Mouse (Mus musculus) lung, postnatal 14 days (tissue): ENCODE results near the gene Kit.

Experiments
- DNase-seq: peaks from one replicate; pipeline ENCODE4 v3.0.0; 2021

The Kit gene

DNA sequence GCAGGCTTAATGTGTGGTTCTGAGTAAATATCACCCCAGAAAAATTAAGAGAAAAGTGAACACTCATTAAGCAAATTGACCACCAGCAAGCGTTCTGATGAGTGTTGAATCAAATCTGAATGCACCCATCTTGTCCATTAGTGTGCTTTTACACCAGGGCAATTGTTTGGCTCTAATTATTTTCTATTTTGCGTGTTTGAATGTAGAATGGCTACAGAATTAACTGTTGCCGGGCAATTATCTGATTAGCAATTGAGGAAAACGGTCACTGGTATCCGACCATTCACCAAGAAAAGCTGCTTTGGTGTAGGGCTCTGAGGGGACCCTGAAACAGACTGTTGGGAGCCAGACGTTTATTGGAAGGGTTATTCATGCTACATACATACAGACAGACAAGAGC is 16.2 kb downstream of the Kit start:
- no peak for DNase-seq

DNA sequence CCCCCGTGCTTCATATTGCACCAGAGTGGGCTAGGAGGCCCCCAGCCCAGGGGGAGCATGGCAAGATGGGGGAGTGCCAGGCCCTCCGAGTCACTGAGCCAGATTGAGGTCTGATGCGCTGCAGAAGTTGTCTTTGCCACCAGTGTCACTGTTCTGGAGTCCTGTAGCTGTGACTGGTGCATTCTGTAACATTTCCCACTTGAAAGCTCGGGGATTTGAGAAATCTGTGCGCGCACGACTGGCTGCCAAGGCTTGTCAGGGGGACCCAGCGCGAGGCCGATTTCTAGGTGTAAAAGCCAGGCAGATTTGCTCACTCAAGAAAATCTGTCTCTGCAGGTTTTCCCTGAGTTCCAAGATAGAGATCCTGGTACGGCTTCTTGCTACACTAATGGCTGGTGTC is 16.9 kb downstream of the Kit start:
- no peak for DNase-seq

DNA sequence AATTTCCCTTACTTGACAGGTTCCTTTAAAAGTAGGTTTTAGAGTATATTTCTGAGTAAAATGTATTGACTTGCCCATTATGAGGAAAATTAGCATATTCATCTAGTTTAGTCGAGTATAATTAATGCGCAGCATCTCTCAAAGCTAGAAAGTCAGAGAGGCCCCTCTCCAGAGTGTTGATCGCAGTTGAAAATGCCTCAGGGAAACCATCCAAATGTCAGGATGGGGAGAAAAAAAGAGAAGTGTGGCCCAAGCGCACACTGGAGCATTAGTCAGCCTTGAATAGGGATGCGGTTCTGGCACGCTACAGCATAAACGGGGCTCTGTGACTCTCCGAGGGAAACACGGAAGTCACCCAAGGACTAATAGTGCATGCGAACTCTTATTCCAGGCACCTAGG is 20.6 kb downstream of the Kit start:
- no peak for DNase-seq

DNA sequence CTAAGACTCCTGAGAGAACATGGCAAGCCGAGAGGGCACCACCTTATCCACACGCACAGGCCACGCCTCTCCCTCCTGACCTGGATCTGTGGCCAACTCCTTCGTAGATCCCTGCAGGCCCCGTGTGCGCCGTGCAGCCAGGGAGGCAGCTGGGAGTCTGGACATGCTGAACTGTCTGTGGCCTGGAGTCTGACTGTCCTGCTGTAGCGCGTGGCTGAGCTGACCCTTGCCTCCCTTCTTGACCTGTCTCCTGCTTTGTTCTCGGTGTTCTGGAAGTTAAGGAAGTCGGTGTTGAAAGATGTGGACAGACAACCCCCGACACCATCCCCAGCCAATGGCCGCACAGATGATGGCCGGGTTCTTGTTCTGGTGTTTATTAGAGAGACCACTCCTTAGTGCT is 21.5 kb downstream of the Kit start:
- peak; percentile 13 for DNase-seq

DNA sequence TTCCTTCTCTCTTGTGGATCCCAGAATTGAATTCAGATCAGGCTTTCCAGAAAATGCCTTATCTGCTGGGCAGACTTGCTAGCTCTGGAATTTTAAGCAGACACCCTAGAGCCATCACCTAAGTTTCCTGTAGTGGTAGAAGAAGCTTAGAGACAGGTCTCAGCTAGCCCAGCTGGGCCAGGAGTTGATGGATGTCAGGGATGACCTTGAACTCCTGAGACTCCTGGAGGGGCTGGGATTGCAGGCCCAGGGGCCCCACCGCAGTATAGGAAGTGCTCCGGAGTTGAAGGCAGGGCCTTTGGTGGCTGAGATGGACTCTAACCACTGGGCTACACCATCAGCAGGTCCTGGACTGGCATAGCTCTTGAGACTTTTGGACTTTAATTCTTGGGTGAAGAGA is 22.6 kb downstream of the Kit start:
- no peak for DNase-seq

DNA sequence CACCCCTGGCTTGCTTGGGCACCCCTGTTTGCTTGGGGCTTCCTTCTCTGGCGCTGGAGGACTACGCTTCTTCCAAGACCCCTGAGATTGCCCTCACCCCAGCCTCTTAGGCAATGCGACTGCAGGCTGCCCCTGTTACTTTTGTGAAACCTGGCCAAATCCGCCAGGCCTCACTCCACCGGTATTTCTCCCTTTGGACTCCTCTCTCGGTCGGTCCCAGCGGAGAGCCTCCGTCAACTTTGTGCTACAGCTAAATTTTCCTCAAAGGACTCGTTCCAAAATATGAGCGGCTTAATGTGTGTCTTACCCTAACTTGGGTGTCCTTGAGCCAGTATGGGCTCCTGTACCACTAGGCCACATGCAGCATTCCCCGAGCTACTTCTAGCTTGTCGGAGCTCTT is 23.8 kb downstream of the Kit start:
- DNase-seq, result no peak

DNA sequence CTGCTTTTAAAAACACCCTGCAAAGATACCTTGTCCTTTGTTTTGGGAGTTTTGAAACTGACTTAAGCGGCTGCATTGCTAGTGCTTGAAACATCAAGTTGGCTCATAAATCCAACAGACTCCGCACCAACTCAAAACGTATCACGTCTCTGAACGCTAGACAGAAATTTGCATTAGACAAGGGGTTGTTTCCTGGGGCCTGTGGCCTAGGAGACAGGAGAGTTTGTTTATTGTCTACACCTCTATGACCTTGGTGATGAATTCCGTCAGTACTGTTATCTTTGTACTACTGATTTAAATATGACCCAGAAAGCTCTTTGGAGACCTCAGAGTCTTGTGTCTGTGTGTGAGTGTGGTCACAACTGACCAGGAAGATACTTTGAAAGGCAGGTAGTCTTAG is 25.3 kb downstream of the Kit start:
- DNase-seq, result no peak

DNA sequence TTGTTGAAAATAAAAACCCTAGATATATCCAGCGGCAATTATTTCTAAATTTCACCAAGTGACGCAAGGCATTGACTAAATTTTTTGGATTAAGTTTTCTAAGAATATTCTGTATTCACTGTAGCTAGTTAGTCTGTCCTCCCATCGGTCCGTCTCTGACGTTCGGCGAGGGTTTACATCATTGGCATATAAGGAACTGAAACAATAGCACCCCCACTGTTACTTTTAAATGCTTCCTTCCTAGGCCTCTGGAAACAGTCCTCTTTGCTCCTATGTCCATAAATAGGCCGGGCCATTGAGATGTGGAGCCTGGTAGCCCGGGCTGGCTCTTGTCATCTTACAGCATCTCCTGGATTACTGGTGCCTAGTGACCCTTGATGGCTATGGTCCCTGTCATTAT is 29.5 kb downstream of the Kit start:
- no peak for DNase-seq

DNA sequence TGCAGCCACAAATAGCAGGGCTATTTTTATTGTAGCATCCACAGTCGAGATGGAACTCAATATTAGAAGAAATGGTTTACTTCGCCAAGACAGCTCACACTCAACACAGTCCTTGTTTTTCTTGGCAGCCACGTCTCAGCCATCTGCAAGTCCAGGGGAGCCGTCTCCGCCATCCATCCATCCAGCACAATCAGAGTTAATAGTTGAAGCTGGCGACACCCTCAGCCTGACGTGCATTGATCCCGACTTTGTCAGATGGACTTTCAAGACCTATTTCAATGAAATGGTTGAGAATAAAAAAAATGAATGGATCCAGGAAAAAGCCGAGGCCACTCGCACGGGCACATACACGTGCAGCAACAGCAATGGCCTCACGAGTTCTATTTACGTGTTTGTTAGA is 32.2 kb downstream of the Kit start:
- no peak for DNase-seq

DNA sequence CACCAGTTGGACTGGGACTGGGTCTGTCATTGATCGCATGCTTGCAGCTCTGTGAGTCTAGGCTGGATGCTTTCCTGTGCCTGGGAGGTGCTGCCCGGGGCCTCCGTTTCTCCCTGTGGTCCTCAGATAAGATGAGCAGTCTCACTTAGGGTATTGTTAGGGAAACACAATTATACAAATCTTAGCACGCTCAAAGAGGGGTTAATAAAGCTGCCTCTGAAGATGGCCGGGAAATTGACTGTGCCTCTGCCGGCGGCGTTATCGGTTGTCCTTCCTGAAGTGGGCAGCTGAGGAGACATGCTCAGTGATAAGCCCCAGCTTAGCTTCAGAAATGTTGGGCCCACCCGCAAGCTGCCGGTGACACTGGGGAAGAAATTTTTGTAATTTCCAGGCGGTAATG is 33.3 kb downstream of the Kit start:
- DNase-seq, result no peak

DNA sequence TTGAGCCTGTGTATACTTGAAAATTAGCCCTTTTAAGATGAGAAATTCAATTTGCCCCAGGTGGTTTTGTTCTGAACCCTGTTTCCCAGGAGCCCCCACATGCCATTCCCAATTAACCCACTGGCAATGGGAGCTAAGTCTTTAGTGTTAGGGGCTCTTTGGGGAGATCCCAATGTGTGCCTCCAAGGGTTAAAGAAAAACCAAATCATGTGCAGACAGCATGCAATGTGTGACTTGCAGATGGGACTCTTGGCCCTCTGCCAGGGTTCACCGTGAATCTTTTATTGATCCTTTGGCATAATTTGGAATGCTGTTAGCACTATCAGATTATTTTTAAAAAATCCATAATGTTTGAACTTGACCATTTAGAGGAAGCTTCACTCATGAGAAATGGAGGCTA is 37.7 kb downstream of the Kit start:
- no peak for DNase-seq

DNA sequence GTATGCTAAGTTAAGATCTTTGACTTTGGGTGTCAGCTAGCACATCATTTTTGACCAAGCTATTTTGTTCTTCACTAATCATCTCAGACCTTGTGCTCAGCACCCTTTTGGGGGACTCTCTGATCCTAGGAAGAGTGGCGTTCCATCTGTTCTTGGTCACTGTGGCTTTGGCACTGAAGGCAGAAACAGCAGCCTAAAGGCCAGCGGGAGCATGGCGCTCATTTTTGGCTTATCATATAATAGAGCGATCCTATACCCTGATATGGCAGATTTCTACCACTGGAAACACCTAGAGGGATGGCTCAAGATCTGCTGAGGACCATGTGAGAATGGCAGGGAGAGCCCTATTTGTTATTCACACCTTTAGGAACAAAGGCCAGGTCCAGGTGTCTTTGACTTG is 38.2 kb downstream of the Kit start:
- no peak for DNase-seq

DNA sequence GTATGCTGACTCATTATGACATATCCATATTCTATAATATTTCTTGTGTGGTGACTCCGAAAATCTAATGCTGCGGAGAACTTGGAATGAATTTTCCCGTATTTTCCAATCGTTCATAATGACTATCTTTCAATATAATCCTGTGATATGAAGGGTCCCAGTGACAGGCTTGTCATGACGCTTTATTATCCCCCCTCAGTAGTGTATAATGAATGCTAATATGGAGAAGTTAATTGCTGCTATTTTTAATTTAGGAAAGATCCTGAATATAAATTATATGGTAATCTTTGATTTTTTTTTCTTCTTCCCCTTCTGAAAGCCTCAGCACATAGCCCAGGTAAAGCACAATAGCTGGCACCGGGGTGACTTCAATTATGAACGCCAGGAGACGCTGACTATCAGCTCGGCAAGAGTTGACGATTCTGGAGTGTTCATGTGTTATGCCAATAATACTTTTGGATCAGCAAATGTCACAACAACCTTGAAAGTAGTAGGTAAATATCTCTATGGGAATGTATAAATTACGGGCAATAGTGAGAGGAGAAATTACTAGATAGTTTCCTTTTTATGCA is 40.4 kb downstream of the Kit start:
- DNase-seq, result no peak

DNA sequence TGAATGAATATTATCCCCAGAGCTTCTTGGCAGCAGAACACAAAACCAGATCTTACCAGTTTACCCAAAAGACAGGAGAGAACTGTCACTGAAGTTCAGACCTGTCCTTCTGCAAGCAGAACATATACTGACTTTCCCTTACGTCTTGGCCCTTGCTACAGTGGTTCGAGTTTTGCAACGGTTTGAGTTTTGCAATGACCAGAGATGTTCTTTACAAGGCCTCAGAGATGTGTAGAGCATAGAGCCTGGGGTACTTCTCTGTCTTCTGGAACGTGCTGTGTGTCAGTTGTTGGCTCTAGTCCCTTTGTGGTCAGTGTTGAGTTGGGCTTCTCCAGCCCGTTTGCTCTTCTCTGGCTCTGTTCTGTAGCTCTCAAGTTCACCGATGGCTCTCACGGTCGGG is 40.9 kb downstream of the Kit start:
- DNase-seq, result no peak

DNA sequence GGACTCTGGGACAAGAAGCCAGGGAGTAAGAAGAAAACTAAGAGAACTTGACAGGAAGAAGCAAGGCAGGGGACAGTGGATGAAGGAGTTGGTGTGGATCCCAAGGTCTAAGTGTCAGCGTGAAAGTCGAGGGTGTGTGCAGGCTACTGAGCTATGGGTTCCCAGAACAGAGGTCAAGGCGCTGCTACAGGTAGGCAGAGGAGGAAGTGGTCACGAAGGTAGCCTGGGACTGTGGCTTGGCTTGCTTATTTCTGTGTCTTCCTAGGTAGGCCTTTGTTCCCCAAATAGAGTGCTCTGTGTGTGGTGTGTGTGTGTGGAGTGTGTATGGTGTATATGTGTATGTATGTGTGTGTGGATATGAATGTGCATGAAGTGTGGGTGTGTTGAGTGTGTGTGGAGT is 47.7 kb downstream of the Kit start:
- no peak for DNase-seq

DNA sequence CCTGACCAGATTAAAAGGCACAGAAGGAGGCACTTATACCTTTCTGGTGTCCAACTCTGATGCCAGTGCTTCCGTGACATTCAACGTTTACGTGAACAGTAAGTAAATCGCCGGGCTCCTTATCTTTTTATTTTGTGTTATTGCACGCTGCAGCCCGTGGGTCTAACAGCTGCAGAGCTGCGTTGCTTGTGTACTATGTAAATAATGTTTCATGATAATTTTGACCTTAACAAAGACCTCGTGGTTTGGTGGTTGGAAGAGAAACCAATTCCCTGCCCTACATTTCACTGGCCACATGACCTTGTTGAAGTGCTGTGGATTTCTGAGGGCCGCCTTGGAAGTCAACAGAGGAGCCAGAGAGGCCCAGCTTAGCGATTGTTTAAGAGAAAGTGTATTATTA is 48.3 kb downstream of the Kit start:
- DNase-seq, result no peak

DNA sequence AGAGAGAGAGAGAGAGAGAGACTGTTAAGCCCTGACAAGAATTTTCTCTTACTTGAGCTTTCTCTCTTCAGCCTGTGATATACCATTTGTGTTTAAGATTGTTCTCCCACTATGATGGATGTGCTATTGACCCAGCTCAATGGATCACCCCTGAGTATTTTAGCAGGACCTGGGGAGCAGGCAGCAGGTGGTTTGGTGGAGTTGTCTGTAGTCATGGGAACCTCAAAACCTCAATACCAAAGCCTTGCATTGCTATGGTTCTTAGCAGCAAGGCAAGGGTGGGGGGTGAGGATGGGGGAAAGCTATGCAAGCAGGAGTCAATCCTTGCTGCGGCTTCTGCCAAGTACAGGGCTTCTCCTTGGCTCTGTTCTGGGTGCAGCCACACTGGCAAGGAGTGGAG is 48.8 kb downstream of the Kit start:
- no peak for DNase-seq

DNA sequence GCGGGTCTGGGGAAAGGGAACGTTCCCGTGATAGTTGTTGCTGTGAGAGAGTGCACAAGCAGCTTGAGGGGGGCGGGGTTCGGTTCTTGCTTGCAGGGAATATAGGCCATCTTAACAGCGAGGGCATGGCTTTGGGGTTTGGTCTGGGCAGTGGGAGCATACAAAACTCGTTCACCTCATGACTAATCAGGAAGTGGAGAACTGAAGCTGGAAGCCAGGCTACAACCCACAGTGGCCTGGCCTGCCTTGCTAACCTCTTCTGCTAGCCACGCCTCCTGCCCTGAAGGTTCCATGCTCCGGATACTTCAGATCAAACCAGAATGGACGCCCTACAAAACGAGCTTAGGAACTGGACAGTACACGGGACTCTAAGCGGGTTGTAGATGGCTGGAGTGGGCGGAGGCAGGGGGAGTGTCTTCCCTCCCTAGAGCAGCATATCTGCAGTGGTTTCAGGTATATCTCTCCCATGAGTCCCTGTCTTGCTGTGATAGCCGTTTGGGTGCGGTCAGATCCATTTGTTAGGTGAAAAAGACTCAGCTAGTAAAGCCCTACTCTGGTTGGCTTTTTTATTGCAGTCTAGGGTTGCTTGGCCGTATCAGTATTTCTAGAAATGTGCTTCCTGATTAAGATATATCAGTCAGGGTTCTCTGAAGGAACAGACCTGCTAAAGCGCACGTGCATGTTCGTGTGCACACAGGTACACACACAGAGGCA is 49.4 kb downstream of the Kit start:
- DNase-seq, result no peak

DNA sequence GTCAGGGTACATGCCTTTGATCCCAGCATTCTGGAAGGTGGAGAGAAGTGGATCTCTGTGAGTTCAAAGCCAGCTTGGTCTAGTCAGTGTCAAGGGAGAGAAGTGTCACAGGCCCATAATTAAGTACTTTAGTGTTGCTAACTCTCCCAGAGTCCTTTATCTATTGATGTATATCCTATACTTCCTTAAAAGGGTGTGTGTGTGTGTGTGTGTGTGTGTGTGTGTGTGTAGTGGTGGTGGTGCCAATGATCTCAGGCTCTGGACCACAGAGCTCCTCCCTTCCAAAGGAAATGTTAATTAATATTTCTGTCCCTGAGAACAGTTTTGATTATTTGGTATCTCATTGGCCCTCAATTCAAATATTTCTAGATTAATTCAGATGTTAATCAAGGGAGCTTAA is 50.3 kb downstream of the Kit start:
- DNase-seq, result no peak

DNA sequence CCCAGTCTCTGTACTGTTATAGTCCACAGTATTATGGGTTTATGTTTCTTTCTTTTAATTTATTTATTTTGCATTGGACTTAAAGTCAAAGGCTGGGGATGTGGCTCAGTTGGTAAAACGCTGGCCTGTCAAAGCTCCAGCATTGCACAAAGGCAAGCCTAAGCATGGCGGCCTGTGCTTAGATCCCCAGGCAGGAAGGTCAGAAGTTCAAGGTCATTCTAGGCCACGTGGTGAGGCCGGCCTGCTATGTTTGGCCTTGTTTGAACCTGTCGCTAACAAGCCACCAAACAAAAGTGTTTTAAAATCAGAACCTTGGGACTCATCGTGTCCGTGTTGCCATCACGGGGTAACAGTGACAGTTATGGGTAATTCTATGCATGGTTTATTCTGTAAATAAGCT is 51.6 kb downstream of the Kit start:
- DNase-seq, result no peak

DNA sequence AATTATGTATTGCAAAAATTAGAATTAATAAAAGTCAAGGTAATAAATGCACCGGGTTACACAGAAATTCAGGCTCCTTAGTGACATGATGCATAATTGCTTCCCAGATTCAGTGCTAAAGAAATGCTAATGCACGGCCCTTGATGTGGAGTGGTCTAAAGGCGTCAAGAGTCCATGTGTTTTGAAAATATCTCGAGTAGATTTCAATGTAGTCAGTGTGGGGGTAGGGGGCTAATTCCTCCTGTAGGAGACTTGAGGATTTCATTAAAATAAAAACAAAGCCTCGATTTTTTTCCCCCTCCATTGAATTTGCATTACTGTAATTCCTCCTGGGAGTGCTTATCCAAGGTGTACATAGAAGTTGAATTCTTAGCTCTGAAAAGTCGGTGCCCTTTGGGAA is 52.0 kb downstream of the Kit start:
- no peak for DNase-seq

DNA sequence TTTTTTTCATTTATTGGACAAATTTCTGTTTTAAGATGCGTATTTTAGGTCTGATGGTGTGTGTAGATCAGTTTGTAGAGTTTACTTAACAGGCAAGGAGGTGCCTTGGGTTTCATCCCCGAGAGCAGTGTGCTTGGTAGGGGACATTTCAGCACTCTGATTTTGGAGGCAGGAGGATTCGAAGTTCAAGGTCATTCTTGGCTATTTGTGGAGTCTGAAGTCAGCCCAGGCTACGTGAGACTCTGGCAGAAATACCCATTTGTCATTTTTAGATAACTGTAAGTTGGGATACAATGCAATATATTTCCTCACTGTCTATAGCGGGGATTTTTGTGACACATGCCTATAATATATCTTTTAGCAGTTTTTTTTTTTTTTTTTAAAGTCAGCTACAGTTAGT is 57.5 kb downstream of the Kit start:
- no peak for DNase-seq

DNA sequence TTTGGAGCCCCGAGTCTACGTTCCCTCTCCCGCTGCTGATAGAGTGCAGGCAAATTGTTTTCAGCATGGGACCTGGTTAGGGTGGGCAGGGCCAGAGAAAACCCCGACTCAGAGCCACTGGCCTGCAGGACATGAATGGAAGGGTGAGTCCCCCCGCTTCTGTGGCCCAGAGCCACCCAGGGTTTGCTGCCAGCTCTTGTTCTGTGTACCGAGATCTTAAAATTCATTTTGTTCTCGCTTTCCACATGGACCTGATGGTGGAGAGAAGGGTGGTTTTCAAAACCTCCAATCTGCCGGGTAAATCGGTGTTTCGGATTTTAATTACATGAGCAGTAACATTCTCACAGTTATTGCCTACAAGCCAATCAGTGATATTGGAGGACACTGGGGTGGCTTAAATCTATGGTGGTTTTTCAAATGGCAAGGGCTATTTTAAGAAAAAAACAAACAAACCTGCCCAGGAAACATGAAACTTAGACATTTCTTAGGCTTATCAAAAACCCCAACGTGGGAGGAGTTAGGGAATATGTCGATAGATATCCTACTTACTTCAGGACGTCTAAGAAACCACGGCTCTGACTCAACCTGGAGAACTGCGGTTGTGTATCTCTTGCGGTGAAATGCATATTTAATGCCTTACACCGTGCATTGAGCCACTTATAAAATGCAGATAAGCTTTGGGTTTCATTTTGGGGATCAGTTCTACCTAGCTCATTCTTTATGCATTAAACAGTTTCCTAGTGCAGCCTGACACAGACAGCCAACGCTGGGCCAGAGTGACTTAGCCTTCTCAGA is 58.3 kb downstream of the Kit start:
- no peak for DNase-seq

DNA sequence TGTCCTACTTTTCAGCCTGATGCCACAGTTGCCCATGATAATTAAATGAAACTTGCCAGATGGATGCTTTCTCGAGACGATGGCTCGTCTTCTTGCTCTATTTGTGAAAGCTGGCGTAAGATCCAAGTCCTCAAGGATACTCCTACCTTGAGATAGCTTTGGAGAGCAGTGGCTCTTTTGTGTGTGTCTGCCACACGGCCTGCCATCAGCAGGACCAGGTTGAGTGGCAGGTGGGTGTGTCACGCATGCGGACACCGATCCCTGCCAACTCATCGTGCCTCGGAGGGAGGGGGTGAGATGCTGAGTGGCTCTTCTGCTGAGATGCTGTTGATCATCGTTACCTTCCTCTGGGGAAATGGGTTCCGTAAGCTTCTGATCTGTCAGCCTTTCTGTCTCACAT is 60.7 kb downstream of the Kit start:
- DNase-seq, result no peak

DNA sequence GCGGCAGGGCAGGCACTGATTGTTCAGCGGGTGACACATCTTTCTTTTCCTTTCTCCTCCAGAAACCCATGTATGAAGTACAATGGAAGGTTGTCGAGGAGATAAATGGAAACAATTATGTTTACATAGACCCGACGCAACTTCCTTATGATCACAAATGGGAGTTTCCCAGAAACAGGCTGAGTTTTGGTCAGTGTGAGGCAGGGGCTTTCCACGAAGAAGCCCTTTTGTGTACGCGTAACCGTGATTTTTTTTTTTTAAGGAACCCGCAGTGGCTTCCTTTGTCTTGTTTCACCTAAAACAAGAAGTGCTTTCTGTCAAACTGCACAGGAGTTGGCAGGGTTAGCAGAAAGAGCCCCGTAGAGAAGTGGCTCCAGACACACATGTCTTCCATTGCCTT is 65.9 kb downstream of the Kit start:
- DNase-seq, result no peak
